Mouse (Mus musculus) G1E (cell line): ENCODE measurements around the gene Stx18. TPM values are rescaled to one million over a fixed set of nuclear protein-coding genes. Genes with fewer than 3 reads are reported as not detected.

ENCODE experiments used
- ATAC-seq: 2 replicates; pipeline ENCODE4 v1.8.0; 2016; ENCODE audit warnings: mild to moderate bottlenecking; ENCODE audit not compliant: insufficient number of reproducible peaks, poor library complexity, low FRiP score, severe bottlenecking; ENCODE audit errors: extremely low read depth
- DNase-seq: peaks from one replicate; pipeline ENCODE4 v3.0.0; 2012; ENCODE audit warnings: low spot score
- H3K27me3 ChIP-seq: 2 replicates; pipeline ENCODE4 v1.6.1; 2012; ENCODE audit warnings: mild to moderate bottlenecking, low read length, inconsistent platforms; ENCODE audit not compliant: insufficient read depth
- H3K36me3 ChIP-seq: replicated peaks from 2 replicates; pipeline ENCODE3; 2012; ENCODE audit warnings: mild to moderate bottlenecking, inconsistent platforms
- H3K4me1 ChIP-seq: 2 replicates; pipeline ENCODE4 v1.6.1; 2012; ENCODE audit warnings: low read depth, low read length, inconsistent platforms, mixed read lengths; ENCODE audit not compliant: insufficient read depth
- H3K4me3 ChIP-seq: 2 replicates; pipeline ENCODE4 v1.5.1; 2012; ENCODE audit warnings: low read depth, mild to moderate bottlenecking, inconsistent platforms, low read length, moderate library complexity, mixed read lengths
- H3K9me3 ChIP-seq: replicated peaks from 2 replicates; pipeline ENCODE4 v1.6.1; 2012; ENCODE audit warnings: inconsistent platforms
- CTCF ChIP-seq: IDR thresholded peaks from 2 replicates; pipeline ENCODE4 v1.5.1; 2012; ENCODE audit warnings: low read depth, low read length, inconsistent platforms, mixed read lengths
- GATA1 ChIP-seq: IDR thresholded peaks from 2 replicates; pipeline ENCODE4 v1.6.1; 2012; ENCODE audit warnings: borderline replicate concordance, low read length, inconsistent platforms, mixed read lengths
- GATA2 ChIP-seq: IDR thresholded peaks from 2 replicates; pipeline ENCODE4 v1.6.1; 2012; ENCODE audit warnings: low read depth, low read length, inconsistent platforms, borderline replicate concordance
- POLR2AphosphoS5 ChIP-seq: IDR thresholded peaks from 2 replicates; pipeline ENCODE4 v1.6.1; 2012; ENCODE audit warnings: low read depth, low read length, inconsistent platforms; ENCODE audit not compliant: insufficient replicate concordance
- TAL1 ChIP-seq: conservative IDR thresholded peaks from 2 replicates; pipeline ENCODE4 v1.6.1; 2012; ENCODE audit warnings: low read depth, low read length, inconsistent platforms, mixed read lengths
- polyA plus RNA-seq: library from polyadenylated mRNA; stranded (reverse); fragments of >175 nt; gene quantifications from 2 replicates; pipeline ENCODE4 v1.2.3, GENCODE M21; 2012
- total RNA-seq, 2 experiments: library from RNA; stranded (forward) in 1 of 2; stranded (reverse) in 1 of 2; fragments of 200-1000 nt in 1 of 2; fragments of >200 nt in 1 of 2; fragmentation: Nextera tagmentation in 1 of 2; gene quantifications; 2 replicates each; pipeline ENCODE4 v1.2.3; 2014 to 2017

Gene Stx18
- total and polyA plus RNA-seq, 3 experiments, result 20.3 to 38.4 (median 32.7) TPM

- Histone ChIP-seq H3K4me1 (no peaks in the 10 kb centered on the region), H3K27me3 (no peaks in the 10 kb centered on the region), H3K36me3 (peaks cover 11% of the 10 kb centered on the region), H3K9me3 (no peaks in the 10 kb centered on the region), H3K4me3 (no peak overlapping the region)
- TF ChIP-seq TAL1, result no peak
- no peak for TF ChIP-seq GATA1
- TF ChIP-seq CTCF, result no peak
- no peak for TF ChIP-seq POLR2AphosphoS5
- no peak for TF ChIP-seq GATA2
- ATAC-seq, result no peak
- no peak for DNase-seq
These were observed 26.9 kb downstream of the Stx18 start for GRCm38 (mm10) chr5:38065454-38065853.

- Histone ChIP-seq H3K27me3 (no peaks in the 10 kb centered on the region), H3K4me1 (no peaks in the 10 kb centered on the region), H3K9me3 (no peaks in the 10 kb centered on the region), H3K4me3 (no peak overlapping the region), H3K36me3 (peaks cover 11% of the 10 kb centered on the region)
- TF ChIP-seq CTCF, result no peak
- no peak for TF ChIP-seq TAL1
- no peak for ATAC-seq
- no peak for DNase-seq
These were observed 28.1 kb downstream of the Stx18 start for GRCm38 (mm10) chr5:38066606-38067005.

GRCm38 (mm10) chr5:38076326-38076725 lies 37.8 kb downstream of the Stx18 start:
- Histone ChIP-seq H3K4me1 (no peaks in the 10 kb centered on the region), H3K27me3 (no peaks in the 10 kb centered on the region), H3K36me3 (peaks cover 7% of the 10 kb centered on the region), H3K9me3 (no peaks in the 10 kb centered on the region), H3K4me3 (no peak overlapping the region)
- DNase-seq (no peak), ATAC-seq (no peak)
- TF ChIP-seq GATA1 (no peak), TAL1 (no peak), CTCF (no peak), POLR2AphosphoS5 (no peak), GATA2 (no peak)

GRCm38 (mm10) chr5:38078575-38078974 lies 40.0 kb downstream of the Stx18 start:
- Histone ChIP-seq H3K27me3 (no peaks in the 10 kb centered on the region), H3K36me3 (peaks cover 10% of the 10 kb centered on the region), H3K4me1 (no peaks in the 10 kb centered on the region), H3K4me3 (no peak overlapping the region), H3K9me3 (no peaks in the 10 kb centered on the region)
- TF ChIP-seq GATA1 (no peak), TAL1 (no peak), CTCF (no peak), POLR2AphosphoS5 (no peak)
- ATAC-seq (no peak), DNase-seq (no peak)

GRCm38 (mm10) chr5:38080472-38080871 lies 41.9 kb downstream of the Stx18 start:
- Histone ChIP-seq H3K4me3 (no peak overlapping the region), H3K4me1 (no peaks in the 10 kb centered on the region), H3K36me3 (peaks cover 7% of the 10 kb centered on the region), H3K9me3 (no peaks in the 10 kb centered on the region), H3K27me3 (no peaks in the 10 kb centered on the region)
- no peak for DNase-seq
- TF ChIP-seq CTCF (no peak), TAL1 (no peak), POLR2AphosphoS5 (no peak), GATA2 (no peak), GATA1 (no peak)
- no peak for ATAC-seq

- Histone ChIP-seq H3K36me3 (peaks cover 7% of the 10 kb centered on the region), H3K4me3 (no peak overlapping the region), H3K27me3 (no peaks in the 10 kb centered on the region), H3K4me1 (no peaks in the 10 kb centered on the region), H3K9me3 (no peaks in the 10 kb centered on the region)
- DNase-seq, result no peak
- ATAC-seq, result no peak
- TF ChIP-seq CTCF (no peak), TAL1 (no peak)
These were observed 44.0 kb downstream of the Stx18 start for GRCm38 (mm10) chr5:38082589-38082988.

- TF ChIP-seq GATA2, result no peak
- TF ChIP-seq TAL1, result no peak
- TF ChIP-seq CTCF, result no peak
- TF ChIP-seq GATA1, result no peak
- no peak for TF ChIP-seq POLR2AphosphoS5
- H3K9me3 ChIP-seq, result no peaks in the 10 kb centered on the region
- H3K36me3 ChIP-seq, result peaks cover 10% of the 10 kb centered on the region
- H3K4me3 ChIP-seq, result no peak overlapping the region
- no peaks in the 10 kb centered on the region for H3K4me1 ChIP-seq
- ATAC-seq (no peak), DNase-seq (no peak)
- no peaks in the 10 kb centered on the region for H3K27me3 ChIP-seq
These were observed 44.8 kb downstream of the Stx18 start for GRCm38 (mm10) chr5:38083362-38083761.
